Mouse (Mus musculus) cerebellum, postnatal 25 days (tissue): Measurements from ENCODE around the gene Fermt2.
A peak's percentile ranks its signal among the peaks of the same experiment; 100 is the strongest.

Source experiments
- DNase-seq, 2 experiments: peaks; one replicate each; pipeline ENCODE4 v3.0.0; 2021; ENCODE audit warnings: mixed read lengths in 2 of 2

Gene Fermt2

GRCm38 (mm10) chr14:45430066-45430842 lies 99.7 kb downstream of the Fermt2 start:
- no peak for DNase-seq

GRCm38 (mm10) chr14:45423220-45423619 lies 106.7 kb downstream of the Fermt2 start:
- peak; percentile 16 to 52 for DNase-seq

GRCm38 (mm10) chr14:45422371-45422770 lies 107.5 kb downstream of the Fermt2 start:
- peak in 1 of 2 experiments; percentile 25 for DNase-seq

GRCm38 (mm10) chr14:45419323-45419722 lies 110.6 kb downstream of the Fermt2 start:
- no peak for DNase-seq

GRCm38 (mm10) chr14:45418553-45418952 lies 111.4 kb downstream of the Fermt2 start:
- DNase-seq, result no peak

- DNase-seq, result no peak
Measured at GRCm38 (mm10) chr14:45416265-45416664, 113.7 kb downstream of the Fermt2 start.
